Mouse (Mus musculus) spleen, adult 18-20 months (tissue): ENCODE measurements at regions not wholly inside any gene's neighbourhood (a gene's known extent, or its start where the extent isn't known, plus 50 kb on each side); places are given as distances from the start of the nearest gene placed in this dataset.

Experiments used
- DNase-seq, 2 experiments: peaks; one replicate each; pipeline ENCODE4 v3.0.0; 2022; ENCODE audit warnings: mixed read lengths in 2 of 2

DNA sequence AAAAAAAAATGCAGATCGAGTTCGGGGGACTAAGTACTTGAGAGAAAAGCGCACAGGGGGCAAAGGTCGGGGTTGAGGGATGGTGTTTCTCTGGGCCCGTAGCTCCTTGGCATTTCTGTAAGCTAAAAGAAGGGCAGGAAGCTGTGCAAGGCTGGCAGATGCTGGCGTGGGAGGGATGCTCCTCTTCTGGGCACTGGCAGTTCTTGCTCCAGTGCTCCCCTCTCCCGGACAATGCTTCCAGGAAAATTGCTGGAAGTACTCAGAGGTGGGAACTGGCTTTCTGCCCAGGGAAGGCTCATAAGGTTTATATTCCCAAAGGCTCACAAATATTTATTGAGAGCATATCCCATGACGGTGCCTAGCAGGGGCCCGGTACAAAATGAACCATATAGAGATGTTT lies 136.6 kb upstream of the Sdk2 start:
- DNase-seq, result no peak

- DNase-seq, result no peak
These were observed 135.6 kb upstream of the Sdk2 start for GRCm38 (mm10) chr11:114202486-114202885.

DNA sequence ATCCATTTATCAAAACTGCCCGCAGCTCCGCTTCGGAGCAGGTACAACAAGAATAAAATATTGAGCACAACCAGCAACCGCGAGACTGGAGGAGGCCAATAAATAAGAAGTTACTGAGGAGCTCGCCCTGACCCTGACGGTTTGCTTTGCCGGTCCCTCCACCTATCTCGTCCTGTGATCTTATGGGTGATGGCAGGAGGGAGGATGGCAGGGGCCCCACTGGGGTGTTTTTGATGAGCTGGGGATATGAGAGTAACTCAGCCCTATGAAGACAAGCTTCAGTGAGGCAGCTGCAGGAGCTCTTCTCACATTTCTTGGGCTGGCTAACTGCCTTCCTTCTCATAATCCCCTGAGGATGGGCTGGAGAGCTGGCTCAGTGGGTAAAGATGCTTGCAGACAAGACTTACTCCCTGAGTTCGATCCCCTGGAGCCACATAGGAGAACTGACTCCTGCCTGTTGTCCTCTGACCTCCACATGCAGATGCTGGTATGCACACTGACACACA lies 132.3 kb upstream of the Sdk2 start:
- no peak for DNase-seq

- DNase-seq, result peak in 1 of 2 experiments; percentile 16
These were observed 131.6 kb upstream of the Sdk2 start for GRCm38 (mm10) chr11:114198317-114199032.

GRCm38 (mm10) chr11:114195291-114195690 lies 128.4 kb upstream of the Sdk2 start:
- no peak for DNase-seq

GRCm38 (mm10) chr11:114194055-114194706 lies 127.3 kb upstream of the Sdk2 start:
- peak; percentile 50 to 51 for DNase-seq

DNA sequence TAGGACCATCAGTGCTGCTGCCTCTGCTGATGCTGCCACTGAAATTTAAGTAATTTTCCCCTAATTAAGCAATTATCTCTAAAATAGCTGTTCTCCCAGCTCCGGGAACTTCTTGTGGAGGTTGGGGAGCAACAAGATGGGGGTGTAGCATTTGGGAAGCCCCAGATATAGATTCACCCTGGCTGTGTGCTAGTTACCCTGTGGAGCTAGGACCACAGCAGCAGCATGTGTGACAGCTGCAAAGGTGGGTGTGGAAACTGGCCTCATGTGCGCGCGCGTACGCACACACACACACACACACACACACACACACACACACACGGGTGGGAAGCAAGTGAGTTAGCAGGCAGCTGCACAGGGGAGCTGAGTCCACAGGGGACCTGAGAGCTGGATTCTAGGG lies 126.2 kb upstream of the Sdk2 start:
- DNase-seq, result no peak

GRCm38 (mm10) chr11:114191661-114192060 lies 124.8 kb upstream of the Sdk2 start:
- no peak for DNase-seq

- DNase-seq, result peak; percentile 66 to 71
These were observed 118.4 kb upstream of the Sdk2 start for GRCm38 (mm10) chr11:114184970-114185882.

DNA sequence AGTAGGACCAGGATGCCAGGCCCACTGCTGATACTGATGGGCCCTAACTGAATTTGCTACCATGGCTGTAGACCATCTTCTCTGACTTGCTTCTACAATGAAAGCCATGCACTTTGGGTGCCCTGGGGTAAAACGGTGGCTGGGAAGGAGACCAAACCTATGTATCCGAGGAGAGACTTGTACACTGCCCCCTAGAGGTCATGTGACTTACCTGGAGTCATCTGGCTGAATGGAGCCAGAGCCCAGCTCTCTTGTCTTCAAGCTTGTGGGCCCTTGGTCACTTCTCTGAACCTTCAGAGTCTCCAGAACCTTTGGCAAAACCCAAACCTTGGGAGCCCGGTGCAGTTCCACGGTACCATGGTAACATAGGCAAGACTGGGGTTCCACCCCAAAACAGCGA lies 117.6 kb upstream of the Sdk2 start:
- no peak for DNase-seq

GRCm38 (mm10) chr11:114183231-114183630 lies 116.4 kb upstream of the Sdk2 start:
- no peak for DNase-seq

DNA sequence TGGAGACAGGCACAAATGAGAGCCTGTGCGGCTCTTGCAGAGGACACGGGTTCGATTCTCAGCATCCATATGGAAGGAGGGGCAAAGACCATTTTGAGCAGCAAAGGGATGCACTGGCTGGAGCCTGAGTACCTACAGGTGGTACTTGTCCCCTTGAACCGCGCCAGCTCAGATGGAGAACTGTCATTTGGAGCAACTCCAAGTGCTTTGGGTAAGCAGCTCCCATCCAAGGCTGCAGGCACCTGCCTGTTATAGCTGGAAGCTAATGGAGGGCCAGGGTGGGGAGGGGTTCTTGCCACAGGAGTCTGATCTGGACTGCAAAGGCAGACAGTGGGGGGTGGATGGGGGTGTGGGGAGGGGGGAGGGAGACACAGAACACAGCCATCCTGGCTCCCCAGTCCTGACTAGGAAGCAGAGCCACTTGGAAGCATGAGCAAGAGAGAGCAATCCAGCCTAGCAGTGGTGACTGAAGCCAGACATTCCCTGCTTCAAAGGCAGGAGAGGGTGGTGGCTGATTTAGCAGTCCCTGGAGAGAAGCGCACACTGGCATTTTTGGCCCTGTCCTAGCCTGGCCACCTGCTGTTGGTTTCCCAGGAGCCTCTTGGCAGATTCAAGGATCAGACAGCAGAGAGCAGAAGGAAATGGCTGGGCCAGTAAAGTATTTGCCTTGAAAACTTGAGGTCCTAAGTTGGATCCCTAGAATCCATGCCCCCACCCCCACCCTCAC lies 112.1 kb upstream of the Sdk2 start:
- DNase-seq, result no peak

GRCm38 (mm10) chr11:114177789-114178188 lies 110.9 kb upstream of the Sdk2 start:
- DNase-seq, result no peak

DNA sequence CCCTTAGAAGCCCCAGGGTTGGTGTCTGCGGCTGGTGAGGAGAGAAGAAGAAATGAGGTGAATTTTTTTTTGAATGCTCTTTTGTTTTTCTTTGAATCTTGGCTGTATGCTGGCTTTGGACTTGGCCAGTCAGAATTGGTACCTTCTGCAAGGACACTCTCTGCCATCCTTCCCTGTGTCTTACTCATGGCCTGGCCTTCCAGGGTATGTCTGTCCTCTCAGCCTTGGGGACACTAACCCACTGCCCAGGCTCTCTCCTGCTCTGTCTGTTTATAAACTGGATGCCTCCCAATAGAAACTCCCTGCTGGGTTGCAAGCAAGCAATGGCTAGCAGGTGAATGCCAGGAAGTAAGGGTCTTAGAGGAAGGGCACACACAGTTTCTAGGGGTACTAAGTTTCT lies 110.4 kb upstream of the Sdk2 start:
- DNase-seq, result no peak

DNA sequence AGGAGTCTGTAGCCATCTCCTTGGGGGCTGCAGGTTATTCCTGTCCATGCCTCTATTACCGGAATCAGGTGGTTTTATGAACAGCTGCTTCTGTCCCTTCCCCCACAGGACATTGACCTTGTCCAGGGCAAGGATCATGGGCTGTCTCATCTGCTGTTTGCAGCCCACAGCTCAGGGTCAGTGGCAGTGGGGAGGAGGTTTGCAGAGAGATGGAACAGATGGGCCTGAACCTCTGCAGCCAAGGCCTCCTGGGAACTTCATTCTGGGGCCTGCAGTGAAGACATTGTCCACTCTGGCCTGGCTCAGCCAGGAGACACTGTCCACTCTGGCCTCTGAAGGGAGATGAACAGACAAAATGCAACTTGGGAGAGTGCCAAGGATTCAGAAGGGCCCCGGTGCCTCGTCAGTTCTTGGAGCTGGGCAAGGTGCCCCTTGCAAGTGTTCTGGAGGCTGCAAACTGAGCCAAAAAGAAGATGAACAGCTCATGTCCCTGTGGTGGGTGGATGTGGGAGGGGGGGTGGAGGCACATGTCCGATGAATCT lies 109.9 kb upstream of the Sdk2 start:
- DNase-seq, result no peak

DNA sequence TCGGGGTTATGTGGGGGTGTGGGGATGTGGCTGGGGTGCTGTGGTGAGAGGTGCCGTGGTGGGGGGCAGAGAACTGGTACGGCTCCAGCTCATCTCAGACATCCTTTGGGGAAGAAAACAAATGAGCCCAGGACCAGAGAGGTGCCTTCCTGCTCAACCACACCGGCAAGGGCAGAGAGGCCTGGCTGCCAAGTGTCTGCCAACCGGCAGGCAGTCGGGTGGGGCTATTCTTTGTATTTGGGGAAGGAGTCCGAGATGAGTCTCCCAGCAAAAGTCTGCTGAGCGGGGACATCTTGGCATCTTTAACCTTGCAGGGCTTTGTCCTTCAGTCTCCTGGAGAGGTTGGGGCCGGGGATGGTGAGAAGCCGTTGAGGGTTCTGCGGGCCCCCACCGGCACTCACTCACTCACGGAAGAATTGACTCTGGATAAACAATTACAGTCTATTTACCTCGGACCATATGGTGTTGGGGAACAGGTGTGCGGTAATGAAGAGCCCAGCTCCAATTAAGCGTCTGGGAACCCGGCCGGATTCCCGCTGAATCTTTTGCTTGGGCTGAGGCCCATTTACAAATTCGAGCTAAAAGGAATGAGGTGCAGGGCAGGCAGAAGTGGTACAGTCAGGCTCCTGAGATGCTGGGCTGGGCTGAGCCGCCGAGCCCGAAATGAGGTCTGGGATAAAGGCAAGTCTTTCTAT lies 108.7 kb upstream of the Sdk2 start:
- no peak for DNase-seq

GRCm38 (mm10) chr11:114174871-114175270 lies 108.0 kb upstream of the Sdk2 start:
- DNase-seq, result no peak

GRCm38 (mm10) chr11:114168231-114168661 lies 101.4 kb upstream of the Sdk2 start:
- no peak for DNase-seq

GRCm38 (mm10) chr11:114165656-114166362 lies 99.0 kb upstream of the Sdk2 start:
- no peak for DNase-seq

DNA sequence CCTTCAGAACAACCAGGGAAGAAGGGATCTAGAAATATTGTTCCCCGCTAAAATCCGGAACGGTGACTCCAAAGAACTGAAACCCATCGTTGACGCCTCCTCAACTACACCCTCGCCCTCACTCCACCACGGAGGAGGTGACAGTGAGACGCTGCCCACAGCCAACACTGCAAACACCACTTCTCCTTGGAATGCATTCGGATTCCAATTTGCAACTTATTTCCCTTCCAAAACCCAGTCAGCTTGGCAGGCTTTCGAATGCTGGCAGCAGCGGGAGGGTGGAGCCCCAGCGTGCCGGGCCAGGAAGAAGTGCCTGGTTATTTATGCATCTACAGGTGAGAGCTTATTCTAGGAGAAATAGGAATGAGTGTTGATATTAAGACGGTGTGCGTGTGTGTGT lies 85.9 kb upstream of the Sdk2 start:
- no peak for DNase-seq

DNA sequence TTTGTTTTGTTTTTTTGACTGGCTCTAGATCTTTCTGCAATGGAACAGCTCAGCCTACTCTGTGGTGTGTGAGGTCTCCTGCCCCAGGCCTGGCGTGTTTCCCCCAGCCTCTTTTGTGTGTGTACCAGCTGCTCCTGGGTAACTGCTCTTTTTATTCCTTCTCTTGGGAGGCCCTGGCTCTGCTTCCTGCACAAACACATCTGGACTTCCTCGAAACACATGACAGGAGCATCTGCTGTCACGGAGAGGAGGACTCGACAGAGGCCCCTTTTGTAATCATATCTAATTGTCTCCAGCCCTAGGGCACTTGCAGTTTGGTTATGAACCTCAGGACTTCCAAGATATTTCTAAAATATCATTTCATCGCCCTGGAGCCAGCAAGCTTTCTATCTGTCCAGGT lies 79.5 kb upstream of the Sdk2 start:
- DNase-seq, result no peak
